Mouse (Mus musculus): ENCODE data around the gene Cd200r4.
"Not testable (repeated sequence)": the region's sequence is repeated elsewhere in the genome, so short reads cannot be mapped to it uniquely, and the experiment has no call there.

The Cd200r4 gene

DNA sequence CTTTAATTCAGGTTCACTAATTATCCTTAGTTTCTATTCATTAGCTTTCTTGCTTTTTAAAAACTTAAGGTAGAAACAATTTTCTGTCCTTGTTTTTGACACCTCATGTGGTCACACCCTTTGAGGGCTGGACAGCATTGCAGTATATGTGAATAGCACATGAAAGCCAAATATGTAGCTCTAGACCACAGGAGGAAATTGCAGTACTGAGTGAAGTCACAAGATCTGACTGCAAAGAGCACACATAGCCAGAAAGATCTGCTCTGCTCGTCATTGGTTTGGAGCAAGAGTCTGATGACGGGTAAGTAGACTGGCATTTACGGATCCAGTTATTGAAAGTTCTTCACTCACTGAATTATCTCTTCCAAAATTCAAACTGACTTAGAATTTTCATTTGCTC lies at the start of gene Cd200r4:
Cd200r4 (plus strand) TSS at position 190 of the 400 bp plus-strand sequence.
- DNase-seq (ENCODE audit: low spot score) = no peak

GRCm38 (mm10) chr16:44761811-44762210 lies 49.7 kb upstream of the Cd200r4 start:
- DNase-seq (ENCODE audit: low spot score) = no peak

GRCm38 (mm10) chr16:44765555-44766319 lies 45.8 kb upstream of the Cd200r4 start, which contains the start of gene Cd200r1:
Gene Cd200r1, plus strand, starts transcription at chr16:44765736.
- no peak for DNase-seq (ENCODE audit: low spot score)

- no peak for DNase-seq (ENCODE audit: low spot score)
Observed at GRCm38 (mm10) chr16:44766320-44766892, 45.1 kb upstream of the Cd200r4 start.

- no peak for DNase-seq (ENCODE audit: low spot score)
Observed at GRCm38 (mm10) chr16:44767506-44767905, 44.0 kb upstream of the Cd200r4 start.

DNA sequence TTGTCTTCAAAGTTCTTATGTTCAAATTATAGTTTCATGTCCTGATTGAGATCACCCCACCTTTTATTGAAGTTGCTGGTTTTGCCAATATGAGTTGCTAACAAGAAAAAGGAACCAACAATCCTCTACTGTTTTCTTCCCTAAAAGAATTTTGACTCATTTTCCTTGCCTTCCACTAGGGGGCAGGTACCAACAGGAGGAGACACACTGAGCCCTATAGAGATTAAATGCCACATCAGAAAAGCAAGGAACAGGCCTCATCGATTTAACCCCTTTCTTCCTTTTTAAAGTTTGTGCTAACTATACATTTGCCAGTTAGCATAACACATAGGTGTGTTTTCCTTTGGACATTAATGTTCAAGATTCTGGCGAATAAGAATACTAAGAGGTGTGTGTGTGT lies 43.6 kb upstream of the Cd200r4 start:
- no peak for DNase-seq (ENCODE audit: low spot score)

- DNase-seq (ENCODE audit: low spot score) = no peak
Observed at GRCm38 (mm10) chr16:44772577-44772976, 39.0 kb upstream of the Cd200r4 start.

GRCm38 (mm10) chr16:44773673-44774072 lies 37.9 kb upstream of the Cd200r4 start:
- no peak for DNase-seq (ENCODE audit: low spot score)

- no peak for DNase-seq (ENCODE audit: low spot score)
Observed at GRCm38 (mm10) chr16:44774201-44774600, 37.3 kb upstream of the Cd200r4 start.

GRCm38 (mm10) chr16:44778538-44779147 lies 32.9 kb upstream of the Cd200r4 start:
- no peak for DNase-seq (ENCODE audit: low spot score)

DNA sequence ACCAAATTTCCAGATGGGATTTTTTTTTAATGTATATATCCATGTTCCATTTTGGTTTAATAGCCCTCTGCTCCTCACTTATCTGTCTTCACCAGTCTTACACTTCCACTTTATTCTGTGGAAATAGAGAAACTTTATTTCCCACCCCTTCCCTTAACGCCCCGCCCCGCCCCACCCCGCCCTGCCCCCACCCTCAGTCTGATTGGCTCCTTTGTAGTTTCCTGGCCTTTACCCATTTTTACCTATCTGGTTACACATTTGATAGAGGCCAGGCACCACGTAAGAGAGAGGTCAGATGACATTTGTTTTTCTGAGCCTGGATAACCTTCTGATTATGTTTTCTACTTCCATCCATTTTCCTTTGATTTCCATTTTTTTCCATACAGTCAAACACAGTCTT lies 32.0 kb upstream of the Cd200r4 start:
- no peak for DNase-seq (ENCODE audit: low spot score)

DNA sequence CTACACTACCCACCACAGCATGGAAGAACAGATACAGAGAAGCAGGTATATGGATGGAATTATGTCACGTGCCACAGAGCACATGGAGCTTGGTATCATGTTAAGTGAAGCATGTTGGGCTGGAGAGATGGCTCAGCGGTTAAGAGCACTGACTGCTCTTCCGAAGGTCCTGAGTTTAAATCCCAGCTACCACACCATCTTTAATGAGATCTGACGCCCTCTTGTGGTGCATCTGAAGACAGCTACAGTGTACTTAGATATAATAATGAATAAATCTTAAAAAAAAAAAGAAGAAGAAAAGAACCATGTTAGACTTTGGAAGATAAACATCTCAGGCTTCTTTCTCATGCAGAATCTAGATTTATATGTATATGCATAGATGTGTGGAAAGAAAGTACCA lies 30.8 kb upstream of the Cd200r4 start:
- DNase-seq (ENCODE audit: low spot score) = no peak

GRCm38 (mm10) chr16:44786934-44787333 lies 24.6 kb upstream of the Cd200r4 start:
- no peak for DNase-seq (ENCODE audit: low spot score)

GRCm38 (mm10) chr16:44794416-44794815 lies 17.1 kb upstream of the Cd200r4 start:
- no peak for DNase-seq (ENCODE audit: low spot score)

- no peak for DNase-seq (ENCODE audit: low spot score)
Observed at GRCm38 (mm10) chr16:44805976-44806375, 5.6 kb upstream of the Cd200r4 start.

- not testable (repeated sequence) for DNase-seq (ENCODE audit: low spot score)
Observed at GRCm38 (mm10) chr16:44810223-44810622, 1.3 kb upstream of the Cd200r4 start.

DNA sequence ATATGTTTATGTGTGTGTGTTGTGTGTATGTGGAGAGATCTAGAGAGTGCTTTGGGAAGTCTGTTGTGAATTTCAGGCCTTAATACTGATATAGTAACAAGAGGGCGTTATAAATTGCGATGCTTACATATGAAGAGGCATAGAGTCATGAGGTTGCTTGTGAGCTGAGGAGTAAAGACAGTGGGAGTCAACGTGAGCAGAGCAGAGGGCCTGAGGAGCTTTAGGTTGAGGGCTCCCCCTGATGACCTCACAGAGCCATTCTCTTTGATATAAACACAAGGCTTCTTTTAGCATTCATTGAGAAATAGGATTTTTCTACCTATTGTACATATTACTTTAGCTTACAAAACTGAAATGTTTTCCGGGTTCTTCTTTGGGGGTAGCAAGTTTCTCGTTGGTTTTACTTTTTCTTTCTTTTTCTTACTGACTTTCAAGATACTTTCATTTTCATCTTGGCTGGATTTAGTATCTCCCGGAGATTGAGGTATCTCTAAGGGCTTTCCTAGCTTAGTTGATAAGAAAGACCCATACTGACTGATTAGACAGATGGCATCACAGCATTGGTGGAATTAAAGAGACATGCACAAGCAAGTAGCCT lies 1.0 kb downstream of the Cd200r4 start:
- no peak for DNase-seq (ENCODE audit: low spot score)

- no peak for DNase-seq (ENCODE audit: low spot score)
Observed at GRCm38 (mm10) chr16:44818010-44818409, 6.5 kb downstream of the Cd200r4 start.

DNA sequence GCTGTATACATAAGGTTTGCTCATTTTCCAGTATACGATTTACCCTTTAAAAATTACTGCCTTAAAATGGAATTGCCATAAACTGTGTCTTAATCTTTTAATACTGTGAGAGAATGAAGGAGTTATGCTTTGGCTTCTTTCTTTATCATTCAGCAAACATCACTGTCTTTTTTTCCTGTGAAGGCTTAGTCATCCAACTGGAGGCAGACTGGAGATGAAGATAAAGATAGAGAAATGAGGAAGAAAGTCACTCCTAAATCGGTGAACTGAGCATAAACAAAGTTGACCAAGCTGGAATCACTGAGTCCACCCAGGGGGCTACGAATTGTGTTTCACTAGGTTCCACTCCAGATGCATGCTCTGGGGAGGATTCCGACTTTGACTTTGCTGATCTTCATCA lies 9.0 kb downstream of the Cd200r4 start:
- DNase-seq (ENCODE audit: low spot score) = no peak

- no peak for DNase-seq (ENCODE audit: low spot score)
Observed at GRCm38 (mm10) chr16:44832286-44832685, 20.8 kb downstream of the Cd200r4 start.

DNA sequence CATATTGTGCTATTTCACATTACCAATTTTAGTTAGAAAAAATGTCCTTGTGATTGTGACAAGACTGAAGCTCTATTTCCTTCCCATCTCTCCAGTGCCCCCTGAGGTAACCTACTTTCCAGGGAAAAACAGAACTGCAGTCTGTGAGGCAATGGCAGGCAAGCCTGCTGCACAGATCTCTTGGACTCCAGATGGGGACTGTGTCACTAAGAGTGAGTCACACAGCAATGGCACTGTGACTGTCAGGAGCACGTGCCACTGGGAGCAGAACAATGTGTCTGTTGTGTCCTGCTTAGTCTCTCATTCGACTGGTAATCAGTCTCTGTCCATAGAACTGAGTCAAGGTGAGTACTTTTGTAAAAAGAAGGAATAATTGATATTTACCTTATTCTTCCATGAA lies 21.7 kb downstream of the Cd200r4 start:
- DNase-seq (ENCODE audit: low spot score) = not testable (repeated sequence)

DNA sequence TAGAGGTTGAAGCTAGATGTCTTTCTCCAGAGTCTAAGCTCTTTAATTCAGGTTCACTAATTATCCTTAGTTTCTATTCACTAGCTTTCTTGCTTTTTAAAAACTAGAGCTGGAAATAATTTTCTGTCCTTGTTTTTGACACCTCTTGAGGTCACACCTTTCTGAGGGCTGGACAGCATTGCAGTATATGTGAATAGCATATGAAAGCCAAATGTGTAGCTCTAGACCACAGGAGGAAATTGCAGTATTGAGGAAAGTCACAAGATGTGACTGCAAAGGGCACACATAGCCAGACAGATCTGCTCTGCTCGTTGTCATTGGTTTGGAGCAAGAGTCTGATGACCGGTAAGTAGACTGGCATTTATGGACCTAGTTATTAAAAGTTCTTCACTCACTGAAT lies 55.3 kb downstream of the Cd200r4 start, which contains the start of gene Cd200r2:
Cd200r2 (plus strand) TSS at position 301 of the 400 bp plus-strand sequence.
- DNase-seq (ENCODE audit: low spot score) = no peak

- DNase-seq (ENCODE audit: low spot score) = no peak
Observed at GRCm38 (mm10) chr16:44875178-44875577, 63.6 kb downstream of the Cd200r4 start.

All from testis, postnatal 10 days (tissue).